Mouse (Mus musculus): ENCODE data around the gene Ndst2.

Gene Ndst2

GRCm38 (mm10) chr14:20702096-20702740, 32.1 kb downstream of the Ndst2 start:
- in situ Hi-C loops (cut with MboI; ENCODE audit: unreplicated experiment in 2 of 2): no loop called here

DNA sequence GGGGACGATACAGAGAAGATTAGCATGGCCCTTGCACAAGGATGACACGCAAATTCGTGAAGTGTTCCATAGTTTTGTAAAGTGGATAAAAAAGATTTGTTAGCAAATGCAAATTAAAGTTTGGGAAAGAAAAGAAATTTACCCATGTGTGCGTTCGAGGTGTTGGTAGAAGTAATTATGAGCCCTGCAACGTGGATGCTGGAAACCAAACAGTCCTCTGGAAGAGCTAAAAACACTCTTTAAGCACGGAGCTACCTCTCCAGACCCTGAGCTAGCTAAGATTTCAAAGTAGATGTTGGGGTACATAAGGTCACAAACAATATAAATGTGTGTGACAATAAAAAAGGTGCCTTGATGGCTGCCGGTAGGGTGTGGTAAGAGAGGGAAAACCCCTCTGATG, 32.8 kb downstream of the Ndst2 start:
- in situ Hi-C loops (cut with MboI; ENCODE audit: unreplicated experiment in 2 of 2): no loop called here

GRCm38 (mm10) chr14:20700362-20700761, 34.0 kb downstream of the Ndst2 start:
- in situ Hi-C loops (cut with MboI; ENCODE audit: unreplicated experiment in 2 of 2): no loop called here

- in situ Hi-C loops (cut with MboI; ENCODE audit: unreplicated experiment in 2 of 2): loop anchor here in 1 of 2 experiments (5.0 kb wide), 1 partner anchor 99 kb away; no protein-coding TSS in a partner anchor
Measured at GRCm38 (mm10) chr14:20698515-20698914, 35.8 kb downstream of the Ndst2 start.

DNA sequence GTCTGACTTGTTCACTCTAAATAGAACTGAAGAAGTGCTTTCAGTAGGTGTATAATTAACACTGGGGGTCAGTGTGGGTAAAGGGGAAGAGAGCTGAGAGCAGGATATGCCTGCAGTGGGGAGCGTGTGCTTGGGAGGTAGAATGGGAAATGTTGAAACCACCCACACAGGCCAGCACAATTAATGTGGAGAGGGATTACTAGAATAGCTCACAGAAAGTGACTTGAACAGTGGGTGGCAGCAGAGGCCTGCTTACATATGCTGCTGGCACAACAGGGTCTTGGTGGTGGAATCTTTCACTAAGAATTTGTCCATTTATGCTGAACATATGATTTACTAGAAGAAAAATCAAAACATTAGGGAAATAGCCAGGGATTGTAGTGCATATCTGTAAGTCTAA, 37.4 kb downstream of the Ndst2 start:
- in situ Hi-C loops (cut with MboI; ENCODE audit: unreplicated experiment in 2 of 2): loop anchor here in 1 of 2 experiments (5.0 kb wide), 1 partner anchor 100 kb away; no protein-coding TSS in a partner anchor

GRCm38 (mm10) chr14:20695761-20696520, 38.4 kb downstream of the Ndst2 start:
- in situ Hi-C loops (cut with MboI; ENCODE audit: unreplicated experiment in 2 of 2): loop anchor here in 1 of 2 experiments (5.0 kb wide), 1 partner anchor 101 kb away; no protein-coding TSS in a partner anchor

DNA sequence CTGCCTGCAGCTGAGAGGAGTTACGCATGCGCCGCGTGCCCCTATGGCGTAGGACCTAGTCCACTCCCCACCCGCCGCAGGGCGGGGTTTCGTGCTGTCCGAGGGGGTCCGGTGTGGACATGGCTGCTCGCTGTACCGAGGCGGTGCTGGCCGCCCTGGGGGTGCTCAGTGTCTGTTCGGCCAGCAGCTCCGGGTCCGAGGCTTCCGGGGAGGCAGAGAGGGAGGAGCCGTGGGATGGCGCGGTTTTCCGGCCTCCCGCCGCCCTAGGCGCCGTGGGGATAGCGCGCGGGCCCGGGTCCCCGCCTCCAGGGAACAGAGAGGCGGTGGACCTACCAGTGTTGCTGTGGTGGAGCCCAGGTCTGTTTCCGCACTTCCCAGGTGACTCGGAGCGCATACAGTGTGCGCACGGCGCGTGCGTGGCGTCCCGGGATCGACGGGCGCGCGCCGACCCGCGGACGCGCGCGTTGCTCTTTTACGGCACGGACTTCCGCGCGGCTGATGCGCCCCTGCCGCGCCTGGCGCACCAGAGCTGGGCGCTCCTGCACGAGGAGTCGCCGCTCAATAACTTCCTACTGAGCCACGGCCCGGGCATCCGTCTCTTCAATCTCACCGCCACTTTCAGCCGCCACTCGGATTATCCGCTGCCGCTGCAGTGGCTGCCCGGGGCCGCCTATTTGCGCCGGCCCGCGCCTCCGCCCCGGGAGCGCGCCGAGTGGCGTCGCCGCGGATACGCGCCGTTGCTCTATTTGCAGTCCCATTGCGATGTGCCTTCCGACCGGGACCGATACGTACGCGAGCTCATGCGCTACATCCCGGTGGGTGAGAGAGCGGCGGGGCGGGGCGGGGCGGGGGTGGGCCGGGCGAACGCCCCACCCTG, 39.2 kb downstream of the Ndst2 start, which contains the start of gene Fut11:
Gene Fut11, plus strand, starts transcription at position 85 of the 877 bp plus-strand sequence.
- in situ Hi-C loops (cut with MboI; ENCODE audit: unreplicated experiment in 2 of 2): loop anchor here in 1 of 2 experiments (5.0 kb wide), 1 partner anchor 102 kb away; no protein-coding TSS in a partner anchor

- in situ Hi-C loops (cut with MboI; ENCODE audit: unreplicated experiment in 2 of 2): no loop called here
Measured at GRCm38 (mm10) chr14:20694185-20694883, 40.0 kb downstream of the Ndst2 start.

- in situ Hi-C loops (cut with MboI; ENCODE audit: unreplicated experiment in 2 of 2): no loop called here
Measured at GRCm38 (mm10) chr14:20693589-20694101, 40.7 kb downstream of the Ndst2 start.

- in situ Hi-C loops (cut with MboI; ENCODE audit: unreplicated experiment in 2 of 2): no loop called here
Measured at GRCm38 (mm10) chr14:20691772-20692171, 42.6 kb downstream of the Ndst2 start.

DNA sequence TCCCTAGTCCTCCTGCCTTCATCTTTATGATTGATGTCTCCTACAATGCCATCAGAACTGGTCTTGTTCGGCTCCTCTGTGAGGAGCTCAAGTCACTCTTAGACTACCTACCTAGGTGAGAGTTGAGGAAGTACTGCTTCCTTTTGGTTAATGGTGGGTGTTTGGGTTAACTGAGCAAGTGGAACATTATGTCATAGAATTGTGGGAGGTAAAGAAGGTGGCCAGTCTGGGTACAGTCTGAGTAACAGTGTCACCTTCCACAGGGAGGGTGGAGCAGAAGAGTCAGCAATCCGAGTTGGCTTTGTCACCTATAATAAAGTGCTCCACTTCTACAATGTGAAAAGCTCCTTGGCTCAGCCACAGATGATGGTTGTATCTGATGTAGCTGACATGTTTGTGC, 45.4 kb downstream of the Ndst2 start:
- in situ Hi-C loops (cut with MboI; ENCODE audit: unreplicated experiment in 2 of 2): no loop called here

DNA sequence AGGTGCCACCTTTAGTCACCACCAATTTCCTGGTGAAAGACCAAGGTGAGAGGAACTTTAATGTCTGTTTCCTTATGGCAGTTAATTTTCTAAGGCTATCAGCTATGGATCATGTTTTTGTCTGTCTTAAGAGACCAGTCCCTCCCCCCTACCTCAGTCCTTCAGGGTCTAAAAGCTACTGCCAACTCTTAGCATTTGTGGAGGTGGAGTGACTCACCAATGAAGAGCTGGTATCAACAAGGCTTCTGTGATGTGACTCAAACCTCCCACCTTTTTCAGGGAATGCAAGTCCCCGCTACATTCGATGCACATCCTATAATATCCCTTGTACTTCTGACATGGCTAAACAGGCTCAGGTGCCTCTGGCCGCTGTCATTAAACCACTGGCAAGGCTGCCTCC, 47.8 kb downstream of the Ndst2 start:
- in situ Hi-C loops (cut with MboI; ENCODE audit: unreplicated experiment in 2 of 2): no loop called here

- in situ Hi-C loops (cut with MboI; ENCODE audit: unreplicated experiment in 2 of 2): no loop called here
Measured at GRCm38 (mm10) chr14:20682498-20682897, 51.9 kb downstream of the Ndst2 start.

DNA sequence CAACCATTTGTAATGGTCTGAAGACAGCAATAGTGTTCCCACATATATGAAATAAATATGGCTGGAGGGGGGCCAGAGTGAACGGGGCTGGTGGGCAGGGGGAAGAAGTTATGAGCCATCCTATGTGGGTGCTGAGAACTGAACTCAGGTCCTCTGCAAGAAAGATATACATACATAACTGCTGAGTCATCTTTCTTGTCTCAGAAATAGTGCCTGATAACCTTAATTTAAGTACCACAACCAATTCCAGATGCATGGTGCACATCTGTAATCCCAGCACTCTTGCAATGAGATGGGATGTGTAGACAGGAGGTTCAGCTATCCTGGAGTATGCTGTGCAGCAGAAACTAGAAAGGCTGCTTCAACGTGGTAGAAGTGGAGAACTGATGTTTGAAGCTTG, 52.6 kb downstream of the Ndst2 start:
- in situ Hi-C loops (cut with MboI; ENCODE audit: unreplicated experiment in 2 of 2): no loop called here

DNA sequence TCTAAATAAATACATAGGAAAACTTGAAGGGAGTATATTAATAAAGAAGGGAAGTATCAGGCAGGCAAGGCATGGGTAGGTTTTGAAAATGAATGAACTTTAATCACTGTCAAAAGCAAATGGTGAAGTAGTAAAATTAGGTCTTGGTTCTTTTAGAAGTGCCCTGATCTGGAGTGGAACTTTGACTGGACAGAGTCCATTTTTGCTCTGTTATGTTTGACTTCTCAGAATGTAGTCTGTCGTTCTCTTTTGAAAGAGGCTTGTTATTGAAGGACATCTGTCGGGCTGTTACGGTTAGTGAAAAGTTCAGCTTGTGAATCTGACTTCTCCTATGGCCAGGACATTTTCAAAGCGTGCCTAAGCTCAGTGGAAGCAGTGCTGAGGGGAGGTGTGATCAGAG, 56.5 kb downstream of the Ndst2 start:
- in situ Hi-C loops (cut with MboI; ENCODE audit: unreplicated experiment in 2 of 2): no loop called here

GRCm38 (mm10) chr14:20674064-20674833, 60.1 kb downstream of the Ndst2 start, which contains the start of gene Sec24c:
Gene Sec24c (plus strand): TSS chr14:20674308.
- in situ Hi-C loops (cut with MboI; ENCODE audit: unreplicated experiment in 2 of 2): loop anchor here (25.0 kb wide), 3 partner anchors 562 to 687 kb away; partner anchors contain the start of gene Gng2 (in 1 of the 2)

- in situ Hi-C loops (cut with MboI; ENCODE audit: unreplicated experiment in 2 of 2): loop anchor here (25.0 kb wide), 3 partner anchors 561 to 686 kb away; partner anchors contain the start of gene Gng2 (in 1 of the 2)
Measured at GRCm38 (mm10) chr14:20673735-20674063, 60.7 kb downstream of the Ndst2 start.

All from v-Abl transformed pro-B cells (cell line).